Comparison of ENCODE assay signal across 10 mouse cellular contexts in genomic region chrX:36987851-36988250, GRCm38 (mm10). TPM values are rescaled to one million over a fixed set of nuclear protein-coding genes. Genes with fewer than 3 reads are reported as not detected.
DNase-seq lines count a peak whose midpoint lies in the region; ATAC-seq and TF ChIP-seq lines count a peak whose summit lies in the region.
"Had no signal": no experiment of that assay in that cellular context is flagged by ENCODE, and none has a peak within 500 bp of the region (broad histone marks: within the 10 kb centered on the region; RNA-seq: fewer than 3 reads in every experiment).

No protein-coding gene starts in this region.

- DNase-seq in kidney, postnatal 0 days (ENCODE audit: low spot score) = no peak
- DNase-seq in kidney, postnatal 4 days = no peak
- no peak for DNase-seq in embryonic facial prominence, embryonic 14.5 days (ENCODE audit: low spot score)
- DNase-seq in gastrocnemius, adult 2 months = no peak
- no peak for DNase-seq in adrenal gland, postnatal 14 days
- DNase-seq: cerebellum, adult 11 months; kidney, postnatal 25 days had no signal

- H3K4me1 ChIP-seq in kidney, postnatal 0 days (replicated peaks; ENCODE audit: insufficient read depth, low read length) = no peaks in the 10 kb centered on the region
- H3K4me1 ChIP-seq in embryonic facial prominence, embryonic 14.5 days (ENCODE audit: control insufficient read depth, insufficient read depth, low read length) = peaks cover 7% of the 10 kb centered on the region; the same call in 1 of the 2 replicates
- 0 out of 2 replicates have a peak, but pooled peaks cover 3% of the 10 kb centered on the region for H3K4me1 ChIP-seq in neural tube, embryonic 12.5 days

- no peak overlapping the region for H3K4me3 ChIP-seq in kidney, postnatal 0 days (replicated peaks; ENCODE audit: low read depth, low read length)
- H3K4me3 ChIP-seq in embryonic facial prominence, embryonic 14.5 days (ENCODE audit: low read depth, low read length) = peak overlapping the region; percentile 58
- peak overlapping the region; percentile 62 for H3K4me3 ChIP-seq in neural tube, embryonic 12.5 days
- H3K4me3 ChIP-seq in gastrocnemius, adult 2 months = no peak overlapping the region; the same call in 1 of the 2 replicates

- ATAC-seq in kidney, postnatal 0 days (replicated peaks; ENCODE audit: low FRiP score, low read depth) = no peak
- ATAC-seq in embryonic facial prominence, embryonic 14.5 days (ENCODE audit: low read depth) = no peak
- peak; percentile 11 for ATAC-seq in inflammation-experienced regulatory T-cells, adult 6 months
- ATAC-seq in neural tube, embryonic 12.5 days (ENCODE audit: low FRiP score, low read depth) = no peak
- ATAC-seq in monocyte, adult 5-6 weeks (replicated peaks; ENCODE audit: insufficient number of reproducible peaks, low FRiP score, low TSS enrichment, poor library complexity, severe bottlenecking) = no peak

- intact Hi-C loops in gastrocnemius, adult 2 months (cut with DNase I) = loop anchor here (10.0 kb wide), 1 partner anchor 73 kb away; no protein-coding TSS in a partner anchor

- H3K9ac ChIP-seq in kidney, postnatal 0 days (ENCODE audit: low read depth, low read length) = no peak overlapping the region
- H3K9ac ChIP-seq in embryonic facial prominence, embryonic 14.5 days (ENCODE audit: low read depth, low read length) = no peak overlapping the region
- H3K9ac ChIP-seq in neural tube, embryonic 12.5 days = no peak overlapping the region

- H3K27me3 ChIP-seq in kidney, postnatal 0 days (ENCODE audit: insufficient read depth, low read length) = no peaks in the 10 kb centered on the region
- no peaks in the 10 kb centered on the region for H3K27me3 ChIP-seq in embryonic facial prominence, embryonic 14.5 days (replicated peaks; ENCODE audit: control insufficient read depth, insufficient read depth, low read length)
- no peaks in the 10 kb centered on the region for H3K27me3 ChIP-seq in neural tube, embryonic 12.5 days (replicated peaks)

- no peak for TF ChIP-seq CTCF in kidney, postnatal 0 days (IDR thresholded peaks at IDR 0.05; ENCODE audit: low read depth)
- TF ChIP-seq CTCF in gastrocnemius, adult 2 months (IDR thresholded peaks at IDR 0.05) = no peak

- H3K9me3 ChIP-seq in kidney, postnatal 0 days (replicated peaks; ENCODE audit: low read length) = no peaks in the 10 kb centered on the region
- no peaks in the 10 kb centered on the region for H3K9me3 ChIP-seq in embryonic facial prominence, embryonic 14.5 days (ENCODE audit: control insufficient read depth, low read length)
- no peaks in the 10 kb centered on the region for H3K9me3 ChIP-seq in neural tube, embryonic 12.5 days

- 46% methylated on average over 4 of the region's 4 CpGs for WGBS in kidney, postnatal 0 days
- 47% methylated on average over 4 of the region's 4 CpGs for WGBS in embryonic facial prominence, embryonic 14.5 days
- 71% methylated on average over 4 of the region's 4 CpGs for WGBS in neural tube, embryonic 12.5 days

- H3K36me3 ChIP-seq in kidney, postnatal 0 days (ENCODE audit: insufficient read depth, low read length) = no peaks in the 10 kb centered on the region
- H3K36me3 ChIP-seq in embryonic facial prominence, embryonic 14.5 days (ENCODE audit: control insufficient read depth, insufficient read depth, low read length) = no peaks in the 10 kb centered on the region
- no peaks in the 10 kb centered on the region for H3K36me3 ChIP-seq in neural tube, embryonic 12.5 days

- no peak overlapping the region for H3K27ac ChIP-seq in kidney, postnatal 0 days
- no peak overlapping the region for H3K27ac ChIP-seq in embryonic facial prominence, embryonic 14.5 days (replicated peaks; ENCODE audit: low read depth, low read length)
- H3K27ac ChIP-seq in neural tube, embryonic 12.5 days = no peak overlapping the region
- H3K27ac ChIP-seq in gastrocnemius, adult 2 months = no peak overlapping the region

- peak overlapping the region; percentile 78 for H3K4me2 ChIP-seq in kidney, postnatal 0 days (ENCODE audit: low read length)
- H3K4me2 ChIP-seq in embryonic facial prominence, embryonic 14.5 days (ENCODE audit: low read depth, low read length) = peak overlapping the region; percentile 65
- peak overlapping the region; percentile 67 for H3K4me2 ChIP-seq in neural tube, embryonic 12.5 days (replicated peaks)

RNA-seq across cellular contexts. Expression of gene Sept6, which starts 3.7 kb away (rescaled TPM):
- 12.3 and 13.1 TPM in 2 replicates for polyA plus RNA-seq in kidney, postnatal 0 days (2015; fragmentation: Nextera tagmentation; extraction: Ambion mirVana)
- polyA plus RNA-seq in embryonic facial prominence, embryonic 14.5 days (2014; fragmentation: Nextera tagmentation; extraction: Ambion mirVana) = 30.5 and 37.3 TPM in 2 replicates
- polyA plus RNA-seq in inflammation-experienced regulatory T-cells, adult 6 months (2017; shearing (Covaris generic)) = 100 to 1,000 TPM; 122 to 151 (median 141) TPM
- polyA plus RNA-seq in neural tube, embryonic 12.5 days (2016; fragmentation: Nextera tagmentation; extraction: Ambion mirVana) = 63.8 and 65.5 TPM in 2 replicates
- 75.3 to 123 TPM (median 87.1 TPM) in 3 replicates for total RNA-seq in monocyte, adult 5-6 weeks (2017)
- total RNA-seq in gastrocnemius, adult 2 months (2021) = 1 to 10 TPM in 1 of 2 experiments, under 1 TPM in 1; 0.99 to 1.9 TPM
- total RNA-seq in adrenal gland, postnatal 14 days (2021) = 17.6 and 22.6 TPM in 2 replicates

Comparison
In these comparisons a context has a peak if more than half of its experiments do, and no peak if none do; other contexts are left out.
1. H3K4me3 ChIP-seq: peak in embryonic facial prominence, embryonic 14.5 days (single experiment) and neural tube, embryonic 12.5 days (single experiment); none in kidney, postnatal 0 days (single experiment) and gastrocnemius, adult 2 months (single experiment).
2. Peak in every context shown above with its lines, with median percentiles within 50 percentile points of each other: H3K4me2 ChIP-seq.